Mouse (Mus musculus): ENCODE data around the gene Ralgapa2.

GRCm38 (mm10) chr2:146493354-146493946 is 18.7 kb downstream of the Ralgapa2 start:
- TF ChIP-seq POLR2A (IDR thresholded peaks at IDR 0.05; ENCODE audit: insufficient read depth, low read depth, low read length) (no peak), CTCF (IDR thresholded peaks at IDR 0.05) (no peak), EP300 (IDR thresholded peaks at IDR 0.05; ENCODE audit: insufficient read depth, low read depth, low read length) (no peak)
